Comparison of ENCODE assay signal across 10 mouse cellular contexts in genomic region chr4:43927826-43928225, GRCm38 (mm10). TPM values are rescaled to one million over a fixed set of nuclear protein-coding genes. Genes with fewer than 3 reads are reported as not detected.
A peak's percentile ranks its signal among the peaks of the same experiment; 100 is the strongest.
DNase-seq lines count a peak whose midpoint lies in the region; ATAC-seq lines count a peak whose summit lies in the region.
"Had no signal": no experiment of that assay in that cellular context is flagged by ENCODE, and none has a peak within 500 bp of the region (broad histone marks: within the 10 kb centered on the region; RNA-seq: fewer than 3 reads in every experiment).

No protein-coding gene starts in this region.

- 91% methylated on average over 3 of the region's 3 CpGs for WGBS in midbrain, embryonic 14.5 days
- WGBS in midbrain, embryonic 16.5 days: 96% methylated on average over 3 of the region's 3 CpGs
- WGBS in neural tube, embryonic 15.5 days: 96% methylated on average over 3 of the region's 3 CpGs

- no peaks in the 10 kb centered on the region for H3K27me3 ChIP-seq in midbrain, embryonic 14.5 days (ENCODE audit: control insufficient read depth, insufficient read depth, low read length)
- no peaks in the 10 kb centered on the region for H3K27me3 ChIP-seq in midbrain, embryonic 16.5 days (ENCODE audit: control insufficient read depth, insufficient read depth, low read depth, low read length)
- H3K27me3 ChIP-seq in neural tube, embryonic 15.5 days (replicated peaks): no peaks in the 10 kb centered on the region

- ATAC-seq in midbrain, embryonic 14.5 days (ENCODE audit: low FRiP score, low TSS enrichment): no peak
- no peak for ATAC-seq in midbrain, embryonic 16.5 days
- ATAC-seq in neural tube, embryonic 15.5 days (ENCODE audit: low FRiP score): no peak

- H3K36me3 ChIP-seq in midbrain, embryonic 14.5 days (ENCODE audit: control insufficient read depth, insufficient read depth, low read length): peaks cover 72% of the 10 kb centered on the region
- H3K36me3 ChIP-seq in midbrain, embryonic 16.5 days (ENCODE audit: control insufficient read depth, insufficient read depth, low read length): peaks cover 35% of the 10 kb centered on the region
- peaks cover 81% of the 10 kb centered on the region for H3K36me3 ChIP-seq in neural tube, embryonic 15.5 days

- no peaks in the 10 kb centered on the region for H3K9me3 ChIP-seq in midbrain, embryonic 14.5 days (ENCODE audit: control insufficient read depth, low read length)
- H3K9me3 ChIP-seq in midbrain, embryonic 16.5 days (replicated peaks; ENCODE audit: control insufficient read depth, low read length, poor library complexity, severe bottlenecking): no peaks in the 10 kb centered on the region
- H3K9me3 ChIP-seq in neural tube, embryonic 15.5 days (replicated peaks): no peaks in the 10 kb centered on the region
- H3K9me3 ChIP-seq: megakaryocyte, embryonic 14.5 days had no signal

- H3K4me3 ChIP-seq in midbrain, embryonic 14.5 days (replicated peaks; ENCODE audit: low read depth, low read length): no peak overlapping the region
- H3K4me3 ChIP-seq in midbrain, embryonic 16.5 days (ENCODE audit: low read depth, low read length): no peak overlapping the region
- no peak overlapping the region for H3K4me3 ChIP-seq in neural tube, embryonic 15.5 days (replicated peaks)
- H3K4me3 ChIP-seq: megakaryocyte, embryonic 14.5 days had no signal

- H3K9ac ChIP-seq in midbrain, embryonic 14.5 days (replicated peaks; ENCODE audit: low read length): no peak overlapping the region
- H3K9ac ChIP-seq in midbrain, embryonic 16.5 days (ENCODE audit: low read depth, low read length): no peak overlapping the region
- no peak overlapping the region for H3K9ac ChIP-seq in neural tube, embryonic 15.5 days (replicated peaks)

- no peak overlapping the region for H3K4me2 ChIP-seq in midbrain, embryonic 14.5 days (ENCODE audit: low read length)
- H3K4me2 ChIP-seq in midbrain, embryonic 16.5 days (ENCODE audit: low read length): no peak overlapping the region
- no peak overlapping the region for H3K4me2 ChIP-seq in neural tube, embryonic 15.5 days

- H3K4me1 ChIP-seq in midbrain, embryonic 14.5 days (ENCODE audit: control insufficient read depth, insufficient read depth, low read length): no peaks in the 10 kb centered on the region
- H3K4me1 ChIP-seq in midbrain, embryonic 16.5 days (ENCODE audit: control insufficient read depth, insufficient read depth, low read length): no peaks in the 10 kb centered on the region
- no peaks in the 10 kb centered on the region for H3K4me1 ChIP-seq in neural tube, embryonic 15.5 days

- no peak overlapping the region for H3K27ac ChIP-seq in midbrain, embryonic 14.5 days (replicated peaks; ENCODE audit: low read depth, low read length)
- H3K27ac ChIP-seq in midbrain, embryonic 16.5 days (ENCODE audit: low read length): no peak overlapping the region
- no peak overlapping the region for H3K27ac ChIP-seq in neural tube, embryonic 15.5 days (replicated peaks)

- DNase-seq in cerebellum, postnatal 10 days: peak; percentile 41 to 53
- no peak for DNase-seq in cerebellum, adult 11-12 months
- DNase-seq in midbrain, embryonic 14.5 days: peak; percentile 27
- DNase-seq in kidney, postnatal 36 days: peak; percentile 11 to 66
- peak; percentile 14 to 46 for DNase-seq in thymus, postnatal 10 days (ENCODE audit: low spot score in 2 of 2)
- DNase-seq in frontal cortex, postnatal 36 days (ENCODE audit: low spot score in 2 of 2): no peak

RNA-seq across cellular contexts. Expression of gene Glipr2, which starts 29.4 kb away (rescaled TPM):
- 27.0 and 31.8 TPM in 2 replicates for polyA plus RNA-seq in midbrain, embryonic 14.5 days (2014; fragmentation: Nextera tagmentation; extraction: Ambion mirVana)
- 26.6 and 32.1 TPM in 2 replicates for polyA plus RNA-seq in midbrain, embryonic 16.5 days (2015; fragmentation: Nextera tagmentation; extraction: Ambion mirVana)
- 42.3 and 51.4 TPM in 2 replicates for polyA plus RNA-seq in neural tube, embryonic 15.5 days (2015; fragmentation: Nextera tagmentation; extraction: Ambion mirVana)

RNA-seq across cellular contexts. Expression of gene Reck, which starts 52.5 kb away (rescaled TPM):
- 4.4 and 6.8 TPM in 2 replicates for polyA plus RNA-seq in midbrain, embryonic 14.5 days (2014; fragmentation: Nextera tagmentation; extraction: Ambion mirVana)
- polyA plus RNA-seq in midbrain, embryonic 16.5 days (2015; fragmentation: Nextera tagmentation; extraction: Ambion mirVana): 4.4 and 6.1 TPM in 2 replicates
- 6.2 and 8.3 TPM in 2 replicates for polyA plus RNA-seq in neural tube, embryonic 15.5 days (2015; fragmentation: Nextera tagmentation; extraction: Ambion mirVana)

RNA-seq across cellular contexts. Expression of gene Ccin, which starts 55.5 kb away (rescaled TPM):
- polyA plus RNA-seq in midbrain, embryonic 14.5 days (2014; fragmentation: Nextera tagmentation; extraction: Ambion mirVana): not detected in 2 replicates
- polyA plus RNA-seq in midbrain, embryonic 16.5 days (2015; fragmentation: Nextera tagmentation; extraction: Ambion mirVana): not detected in 2 replicates
- polyA plus RNA-seq in neural tube, embryonic 15.5 days (2015; fragmentation: Nextera tagmentation; extraction: Ambion mirVana): not detected in 2 replicates
- polyA plus RNA-seq: heart, embryonic 14.5 days had no signal

Comparison
In these comparisons a context has a peak if more than half of its experiments do, and no peak if none do; other contexts are left out.
1. DNase-seq: peak in cerebellum, postnatal 10 days (2 of 2), midbrain, embryonic 14.5 days (single experiment), kidney, postnatal 36 days (2 of 2) and thymus, postnatal 10 days (2 of 2); none in cerebellum, adult 11-12 months (single experiment) and frontal cortex, postnatal 36 days (0 of 2).